Mouse (Mus musculus): ENCODE data around the gene Arhgef38. TPM values are rescaled to one million over a fixed set of nuclear protein-coding genes. Genes with fewer than 3 reads are reported as not detected.

The Arhgef38 gene
- polyA plus RNA-seq, 1 experiment: 8.2 TPM

DNA sequence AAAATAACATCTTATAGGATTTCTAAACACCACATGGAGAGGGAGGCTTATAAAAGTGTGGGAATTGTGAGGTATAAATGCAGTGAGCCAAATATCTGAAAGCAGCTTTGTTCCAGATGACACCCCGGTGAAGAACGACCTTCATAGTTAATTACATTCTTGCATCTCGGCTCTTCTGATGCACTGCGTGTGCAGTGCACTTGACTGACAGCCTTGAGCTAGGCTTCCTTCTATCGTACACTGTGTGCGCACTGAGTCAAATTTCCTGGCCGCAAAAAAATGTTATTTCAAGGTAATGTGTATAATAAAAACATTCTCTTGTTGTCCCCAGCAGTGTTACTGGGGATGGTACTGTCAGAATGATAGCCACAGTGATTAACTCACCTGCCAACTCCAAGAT, 16.2 kb downstream of the Arhgef38 start:
- Histone ChIP-seq H3K4me3 (replicated peaks; ENCODE audit: extremely low read depth, low read depth, low read length) (no peak overlapping the region), H3K4me1 (ENCODE audit: control insufficient read depth, insufficient read depth, low read length) (peaks cover 1% of the 10 kb centered on the region; the same call in 1 of the 2 replicates)
- 70% methylated on average over 7 of the region's 7 CpGs for WGBS
- DNase-seq: no peak
- TF ChIP-seq POLR2A (IDR thresholded peaks at IDR 0.05; ENCODE audit: borderline replicate concordance, extremely low read depth, low read depth, low read length) (no peak), CTCF (IDR thresholded peaks at IDR 0.05; ENCODE audit: insufficient read depth, low read length) (no peak)

- H3K4me3 ChIP-seq (replicated peaks; ENCODE audit: extremely low read depth, low read depth, low read length): no peak overlapping the region
- no peak for TF ChIP-seq CTCF (IDR thresholded peaks at IDR 0.05; ENCODE audit: insufficient read depth, low read length)
- TF ChIP-seq POLR2A (IDR thresholded peaks at IDR 0.05; ENCODE audit: borderline replicate concordance, extremely low read depth, low read depth, low read length): no peak
- no peak for DNase-seq
- H3K4me1 ChIP-seq (ENCODE audit: control insufficient read depth, insufficient read depth, low read length): 0 out of 2 replicates have a peak, but pooled peaks cover 2% of the 10 kb centered on the region
- WGBS: 63% methylated on average over 5 of the region's 5 CpGs
These were observed 19.4 kb downstream of the Arhgef38 start for GRCm38 (mm10) chr3:133215198-133215819.

- Histone ChIP-seq H3K4me1 (ENCODE audit: control insufficient read depth, insufficient read depth, low read length) (0 out of 2 replicates have a peak, but pooled peaks cover 2% of the 10 kb centered on the region), H3K4me3 (replicated peaks; ENCODE audit: extremely low read depth, low read depth, low read length) (no peak overlapping the region)
- no peak for DNase-seq
- 71% methylated on average over 3 of the region's 3 CpGs for WGBS
- no peak for TF ChIP-seq POLR2A (IDR thresholded peaks at IDR 0.05; ENCODE audit: borderline replicate concordance, extremely low read depth, low read depth, low read length)
- no peak for TF ChIP-seq CTCF (IDR thresholded peaks at IDR 0.05; ENCODE audit: insufficient read depth, low read length)
These were observed 21.2 kb downstream of the Arhgef38 start for GRCm38 (mm10) chr3:133213434-133214114.

DNA sequence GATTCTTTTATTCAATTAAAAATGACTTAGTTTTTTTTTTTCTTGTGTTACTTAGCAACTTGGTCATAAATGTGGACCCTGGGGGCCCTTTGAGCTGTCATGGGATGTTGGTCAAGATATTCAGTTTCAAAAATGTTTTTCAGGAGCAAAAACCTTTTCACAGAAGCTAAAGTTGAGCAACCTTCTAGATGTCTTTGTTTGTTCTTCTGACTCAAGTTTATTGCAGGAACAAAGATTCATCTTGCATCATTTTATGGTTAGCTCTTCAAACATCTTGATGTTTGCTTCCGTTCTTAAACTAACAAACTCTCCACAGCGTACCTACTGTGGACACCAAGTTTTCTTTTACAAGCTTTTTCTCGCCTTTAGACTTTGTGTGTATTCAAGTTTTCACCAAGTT, 23.4 kb downstream of the Arhgef38 start:
- TF ChIP-seq CTCF (IDR thresholded peaks at IDR 0.05; ENCODE audit: insufficient read depth, low read length) (no peak), POLR2A (IDR thresholded peaks at IDR 0.05; ENCODE audit: borderline replicate concordance, extremely low read depth, low read depth, low read length) (no peak)
- WGBS: 59% methylated on average over 3 of the region's 3 CpGs
- 0 out of 2 replicates have a peak, but pooled peaks cover 2% of the 10 kb centered on the region for H3K4me1 ChIP-seq (ENCODE audit: control insufficient read depth, insufficient read depth, low read length)
- no peak overlapping the region for H3K4me3 ChIP-seq (replicated peaks; ENCODE audit: extremely low read depth, low read depth, low read length)
- no peak for DNase-seq

DNA sequence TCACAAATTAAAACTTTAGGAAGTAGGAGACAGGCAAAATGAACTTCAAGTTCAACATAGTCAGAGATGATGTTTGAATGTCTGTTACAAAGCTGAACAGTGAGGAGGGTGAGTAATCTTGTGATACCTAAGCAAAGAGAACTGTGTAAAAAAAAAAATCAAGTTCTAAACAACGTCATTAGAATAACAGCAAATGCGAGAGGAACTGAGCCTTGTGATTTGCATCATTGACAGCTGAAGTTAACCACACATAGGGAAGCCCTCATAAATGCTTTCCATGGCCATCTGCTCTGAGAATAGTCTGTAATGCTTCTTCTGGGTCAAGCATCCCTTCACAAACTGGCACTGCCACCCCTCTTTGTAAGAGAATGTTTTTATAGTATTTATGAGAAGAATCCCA, 31.0 kb downstream of the Arhgef38 start:
- no peaks in the 10 kb centered on the region; the same call in 1 of the 2 replicates for H3K4me1 ChIP-seq (ENCODE audit: control insufficient read depth, insufficient read depth, low read length)
- WGBS: 74% methylated on average over 2 of the region's 2 CpGs
- H3K4me3 ChIP-seq (replicated peaks; ENCODE audit: extremely low read depth, low read depth, low read length): no peak overlapping the region
- TF ChIP-seq CTCF (IDR thresholded peaks at IDR 0.05; ENCODE audit: insufficient read depth, low read length): no peak
- DNase-seq: no peak

GRCm38 (mm10) chr3:133202171-133202570, 32.6 kb downstream of the Arhgef38 start:
- TF ChIP-seq POLR2A (IDR thresholded peaks at IDR 0.05; ENCODE audit: borderline replicate concordance, extremely low read depth, low read depth, low read length) (no peak), CTCF (IDR thresholded peaks at IDR 0.05; ENCODE audit: insufficient read depth, low read length) (no peak)
- 89% methylated on average over 13 of the region's 13 CpGs for WGBS
- no peak for DNase-seq
- H3K4me3 ChIP-seq (replicated peaks; ENCODE audit: extremely low read depth, low read depth, low read length): no peak overlapping the region
- no peaks in the 10 kb centered on the region; the same call in 1 of the 2 replicates for H3K4me1 ChIP-seq (ENCODE audit: control insufficient read depth, insufficient read depth, low read length)

GRCm38 (mm10) chr3:133188930-133189329, 45.8 kb downstream of the Arhgef38 start:
- H3K4me3 ChIP-seq (replicated peaks; ENCODE audit: extremely low read depth, low read depth, low read length): no peak overlapping the region
- DNase-seq: no peak
- H3K4me1 ChIP-seq (ENCODE audit: control insufficient read depth, insufficient read depth, low read length): no peaks in the 10 kb centered on the region
- TF ChIP-seq CTCF (IDR thresholded peaks at IDR 0.05; ENCODE audit: insufficient read depth, low read length) (no peak), POLR2A (IDR thresholded peaks at IDR 0.05; ENCODE audit: borderline replicate concordance, extremely low read depth, low read depth, low read length) (no peak)
- WGBS: 76% methylated on average over 3 of the region's 3 CpGs

DNA sequence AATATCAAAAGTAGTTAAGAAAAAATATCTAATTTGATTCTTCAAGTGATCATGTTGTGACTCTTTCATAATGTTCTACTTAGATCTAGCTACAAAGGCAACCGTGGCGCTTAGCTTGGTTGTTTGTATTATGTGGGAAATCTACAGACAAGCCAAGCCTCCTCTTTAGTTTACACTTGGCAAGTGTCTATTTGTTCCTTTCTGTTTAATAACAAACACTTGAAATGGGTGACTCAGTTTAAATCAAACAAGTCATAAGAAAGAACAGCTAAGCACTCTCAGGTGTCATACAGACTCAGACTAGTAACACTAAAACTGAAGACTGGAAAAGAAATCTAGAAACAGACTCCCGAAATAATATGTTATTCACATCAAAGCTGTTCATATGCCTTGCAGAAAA, 47.2 kb downstream of the Arhgef38 start:
- Histone ChIP-seq H3K4me1 (ENCODE audit: control insufficient read depth, insufficient read depth, low read length) (no peaks in the 10 kb centered on the region), H3K4me3 (replicated peaks; ENCODE audit: extremely low read depth, low read depth, low read length) (no peak overlapping the region)
- no peak for DNase-seq
- 55% methylated on average over 3 of the region's 3 CpGs for WGBS
- no peak for TF ChIP-seq POLR2A (IDR thresholded peaks at IDR 0.05; ENCODE audit: borderline replicate concordance, extremely low read depth, low read depth, low read length)
- TF ChIP-seq CTCF (IDR thresholded peaks at IDR 0.05; ENCODE audit: insufficient read depth, low read length): no peak

DNA sequence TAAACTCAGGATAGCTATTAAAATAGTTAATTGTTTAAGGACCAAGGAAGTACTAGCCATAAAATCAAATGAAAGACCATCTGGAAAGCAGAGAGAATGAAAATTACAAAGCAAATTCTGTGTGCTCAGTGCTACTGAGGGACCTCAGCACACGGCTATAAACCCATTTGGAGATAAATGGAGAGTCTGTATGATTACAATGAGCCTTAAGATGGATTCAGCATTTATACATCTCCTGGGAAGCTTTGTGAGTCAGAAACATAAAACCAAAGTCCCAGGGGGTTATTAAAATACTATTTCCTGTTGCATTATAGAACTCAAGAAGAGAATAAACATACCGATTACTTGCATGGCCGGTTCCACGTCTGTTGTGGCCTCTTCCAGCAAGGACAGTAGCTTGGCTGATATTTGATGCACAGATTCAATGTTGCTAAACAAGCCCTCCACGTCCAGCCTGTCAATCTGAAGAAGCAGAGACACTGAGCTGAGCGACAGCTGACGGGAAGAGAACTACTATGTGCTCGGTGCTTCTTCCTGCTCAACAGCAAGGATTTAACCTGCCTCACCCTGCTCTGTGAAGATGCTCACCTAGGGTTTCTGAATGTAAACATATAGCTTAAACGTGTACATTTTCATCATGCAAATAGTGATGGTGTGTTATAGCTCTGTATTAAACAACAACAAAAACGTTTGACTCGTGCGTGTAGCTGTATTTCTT, 58.6 kb downstream of the Arhgef38 start:
- H3K4me1 ChIP-seq (ENCODE audit: control insufficient read depth, insufficient read depth, low read length): no peaks in the 10 kb centered on the region
- 58% methylated on average over 12 of the region's 12 CpGs for WGBS
- H3K4me3 ChIP-seq (replicated peaks; ENCODE audit: extremely low read depth, low read depth, low read length): no peak overlapping the region
- TF ChIP-seq CTCF (IDR thresholded peaks at IDR 0.05; ENCODE audit: insufficient read depth, low read length) (no peak), POLR2A (IDR thresholded peaks at IDR 0.05; ENCODE audit: borderline replicate concordance, extremely low read depth, low read depth, low read length) (no peak)
- DNase-seq: no peak
